Mouse (Mus musculus) intestine, embryonic 14.5 days (tissue): ENCODE results near the gene Glmn. TPM values are rescaled to one million over a fixed set of nuclear protein-coding genes. Genes with fewer than 3 reads are reported as not detected.

Experiments
- ATAC-seq: fragments of 200-750 bp; cut with Nextera tagmentation; replicated peaks from 2 replicates; pipeline ENCODE4 v1.8.0; 2017; ENCODE audit warnings: low read depth, moderate number of reproducible peaks, moderate TSS enrichment, moderate library complexity; ENCODE audit not compliant: low FRiP score, low TSS enrichment
- DNase-seq: peaks from one replicate; pipeline ENCODE4 v3.0.0-alpha.2; 2018; ENCODE audit warnings: low spot score
- H3K27ac ChIP-seq: fragments of 300-500 bp; sonication (generic); 2 replicates; pipeline ENCODE4 v1.5.1; 2014; ENCODE audit warnings: low read depth, mild to moderate bottlenecking, control low read depth
- H3K27me3 ChIP-seq: fragments of 300-500 bp; sonication (generic); replicated peaks from 2 replicates; pipeline ENCODE4 v1.6.1; 2014; ENCODE audit warnings: low read length, control low read depth; ENCODE audit not compliant: control insufficient read depth, insufficient read depth
- H3K36me3 ChIP-seq: fragments of 300-500 bp; sonication (generic); 2 replicates; pipeline ENCODE4 v1.6.1; 2014; ENCODE audit warnings: low read length, control low read depth; ENCODE audit not compliant: control insufficient read depth, insufficient read depth
- H3K4me1 ChIP-seq: fragments of 300-500 bp; sonication (generic); replicated peaks from 2 replicates; pipeline ENCODE4 v1.6.1; 2014; ENCODE audit warnings: low read length, control low read depth, mixed read lengths; ENCODE audit not compliant: control insufficient read depth, insufficient read depth
- H3K4me2 ChIP-seq: fragments of 300-500 bp; sonication (generic); 2 replicates; pipeline ENCODE4 v1.6.1; 2014; ENCODE audit warnings: low read length
- H3K4me3 ChIP-seq: fragments of 300-500 bp; sonication (generic); 2 replicates; pipeline ENCODE4 v1.5.1; 2014; ENCODE audit warnings: low read depth, low read length, control low read depth, mixed read lengths
- H3K9ac ChIP-seq: fragments of 300-500 bp; sonication (generic); 2 replicates; pipeline ENCODE4 v1.6.1; 2014; ENCODE audit warnings: mild to moderate bottlenecking, low read length
- H3K9me3 ChIP-seq: fragments of 300-500 bp; sonication (generic); 2 replicates; pipeline ENCODE4 v1.6.1; 2016; ENCODE audit warnings: low read length, control low read depth; ENCODE audit not compliant: control insufficient read depth
- WGBS: fragments of 180-500 bp; shearing (Covaris S2); extraction: QIAGEN DNeasy Blood & Tissue Kit; methylation state at CpG from one replicate; pipeline ENCODE4 v1.1.7; 2014; 5-methylcytosine and 5-hydroxymethylcytosine counted together
- polyA plus RNA-seq: library from polyadenylated mRNA; unstranded; fragments of >200 nt; fragmentation: Nextera tagmentation; extraction: Ambion mirVana; gene quantifications from 2 replicates; pipeline ENCODE4 v1.2.1, GENCODE M21; 2014

The Glmn gene
- polyA plus RNA-seq, 1 experiment from 2014 or later: 32.5 TPM

- Histone ChIP-seq H3K4me2 (no peak overlapping the region), H3K4me1 (no peaks in the 10 kb centered on the region), H3K36me3 (no peaks in the 10 kb centered on the region), H3K4me3 (no peak overlapping the region), H3K9me3 (no peaks in the 10 kb centered on the region), H3K27me3 (no peaks in the 10 kb centered on the region), H3K9ac (no peak overlapping the region), H3K27ac (no peak overlapping the region)
- no peak for ATAC-seq
- no peak for DNase-seq
- 63% methylated on average over 2 of the region's 2 CpGs for whole genome bisulfite sequencing
These were observed 64.1 kb downstream of the Glmn start for GRCm38 (mm10) chr5:107533590-107533989.

GRCm38 (mm10) chr5:107528856-107529255 is 68.8 kb downstream of the Glmn start:
- 93% methylated on average over 3 of the region's 3 CpGs for WGBS

GRCm38 (mm10) chr5:107524281-107524680 is 73.4 kb downstream of the Glmn start:
- Histone ChIP-seq H3K4me1 (no peaks in the 10 kb centered on the region), H3K4me2 (no peak overlapping the region), H3K9ac (no peak overlapping the region), H3K36me3 (no peaks in the 10 kb centered on the region), H3K27ac (no peak overlapping the region), H3K9me3 (no peaks in the 10 kb centered on the region), H3K4me3 (no peak overlapping the region), H3K27me3 (no peaks in the 10 kb centered on the region)
- WGBS: 84% methylated on average over 10 of the region's 10 CpGs
- no peak for ATAC-seq
- no peak for DNase-seq

More at GRCm38 (mm10) chr5:107528856-107529255, 68.8 kb downstream of the Glmn start:
- H3K9me3 ChIP-seq: no peaks in the 10 kb centered on the region
- no peaks in the 10 kb centered on the region for H3K27me3 ChIP-seq
- no peak overlapping the region for H3K4me2 ChIP-seq
- no peak overlapping the region for H3K27ac ChIP-seq
- no peaks in the 10 kb centered on the region for H3K4me1 ChIP-seq
- H3K4me3 ChIP-seq: no peak overlapping the region
- no peak overlapping the region for H3K9ac ChIP-seq
- DNase-seq (no peak), ATAC-seq (no peak)
- H3K36me3 ChIP-seq: no peaks in the 10 kb centered on the region

GRCm38 (mm10) chr5:107521897-107522296 is 75.8 kb downstream of the Glmn start:
- 72% methylated on average over 7 of the region's 7 CpGs for WGBS

GRCm38 (mm10) chr5:107521386-107521785 is 76.3 kb downstream of the Glmn start:
- Histone ChIP-seq H3K4me2 (no peak overlapping the region), H3K27me3 (no peaks in the 10 kb centered on the region), H3K9ac (no peak overlapping the region), H3K4me1 (no peaks in the 10 kb centered on the region), H3K27ac (no peak overlapping the region), H3K36me3 (no peaks in the 10 kb centered on the region), H3K4me3 (no peak overlapping the region), H3K9me3 (no peaks in the 10 kb centered on the region)
- no peak for DNase-seq
- WGBS: 86% methylated on average over 6 of the region's 6 CpGs
- ATAC-seq: no peak

More at GRCm38 (mm10) chr5:107521897-107522296, 75.8 kb downstream of the Glmn start:
- Histone ChIP-seq H3K27me3 (no peaks in the 10 kb centered on the region), H3K4me2 (no peak overlapping the region), H3K4me3 (no peak overlapping the region), H3K9me3 (no peaks in the 10 kb centered on the region), H3K9ac (no peak overlapping the region), H3K27ac (no peak overlapping the region), H3K4me1 (no peaks in the 10 kb centered on the region), H3K36me3 (no peaks in the 10 kb centered on the region)
- no peak for ATAC-seq
- DNase-seq: no peak

GRCm38 (mm10) chr5:107518602-107519001 is 79.1 kb downstream of the Glmn start:
- no peaks in the 10 kb centered on the region for H3K36me3 ChIP-seq
- no peak overlapping the region for H3K27ac ChIP-seq
- H3K27me3 ChIP-seq: no peaks in the 10 kb centered on the region
- DNase-seq (no peak), ATAC-seq (no peak)
- H3K9me3 ChIP-seq: no peaks in the 10 kb centered on the region
- no peaks in the 10 kb centered on the region for H3K4me1 ChIP-seq
- H3K9ac ChIP-seq: no peak overlapping the region
- H3K4me2 ChIP-seq: no peak overlapping the region
- H3K4me3 ChIP-seq: no peak overlapping the region
- 95% methylated on average over 4 of the region's 4 CpGs for WGBS

- no peak overlapping the region for H3K4me2 ChIP-seq
- H3K9ac ChIP-seq: no peak overlapping the region
- 91% methylated on average over 1 of the region's 1 CpGs for WGBS
- DNase-seq (no peak), ATAC-seq (no peak)
- no peaks in the 10 kb centered on the region for H3K4me1 ChIP-seq
- H3K36me3 ChIP-seq: no peaks in the 10 kb centered on the region
- H3K9me3 ChIP-seq: no peaks in the 10 kb centered on the region
- H3K4me3 ChIP-seq: no peak overlapping the region
- no peak overlapping the region for H3K27ac ChIP-seq
- no peaks in the 10 kb centered on the region for H3K27me3 ChIP-seq
These were observed 81.6 kb downstream of the Glmn start for GRCm38 (mm10) chr5:107516087-107516486.

- Histone ChIP-seq H3K9ac (no peak overlapping the region), H3K4me1 (no peaks in the 10 kb centered on the region), H3K27me3 (no peaks in the 10 kb centered on the region), H3K9me3 (no peaks in the 10 kb centered on the region), H3K27ac (no peak overlapping the region), H3K4me2 (no peak overlapping the region), H3K4me3 (no peak overlapping the region), H3K36me3 (no peaks in the 10 kb centered on the region)
- ATAC-seq (no peak), DNase-seq (no peak)
- WGBS: 97% methylated on average over 3 of the region's 3 CpGs
These were observed 82.2 kb downstream of the Glmn start for GRCm38 (mm10) chr5:107515453-107515852.

GRCm38 (mm10) chr5:107513583-107513982 is 84.1 kb downstream of the Glmn start:
- Histone ChIP-seq H3K4me1 (no peaks in the 10 kb centered on the region), H3K4me2 (no peak overlapping the region), H3K9me3 (no peaks in the 10 kb centered on the region), H3K27ac (no peak overlapping the region), H3K4me3 (no peak overlapping the region), H3K9ac (no peak overlapping the region), H3K27me3 (no peaks in the 10 kb centered on the region), H3K36me3 (no peaks in the 10 kb centered on the region)
- whole genome bisulfite sequencing: 51% methylated on average over 7 of the region's 7 CpGs
- DNase-seq: peak; percentile 73
- ATAC-seq: no peak
